Mouse (Mus musculus): ENCODE data around the gene Chrna9.

GRCm38 (mm10) chr5:65960597-65960950, 25.9 kb downstream of the Chrna9 start:
- TF ChIP-seq CTCF (IDR thresholded peaks at IDR 0.05; ENCODE audit: control insufficient read depth, insufficient read depth, insufficient replicate concordance, low read depth, low read length) = no peak
- TF ChIP-seq POLR2A (IDR thresholded peaks at IDR 0.05; ENCODE audit: control insufficient read depth, low read depth, low read length) = no peak
